Mouse (Mus musculus) bone marrow, adult 2 months (tissue): ENCODE results near the gene Nrg3.

Experiments
- CTCF ChIP-seq: fragments of 200-500 bp; IDR thresholded peaks from 2 replicates; pipeline ENCODE4 v1.5.1; 2011; ENCODE audit warnings: low read length, control low read depth; ENCODE audit not compliant: control insufficient read depth, insufficient read depth
- POLR2A ChIP-seq: fragments of 200-500 bp; IDR thresholded peaks from 2 replicates; pipeline ENCODE4 v1.6.1; 2011; ENCODE audit warnings: low read depth, mild to moderate bottlenecking, control low read depth, low read length, borderline replicate concordance; ENCODE audit not compliant: control insufficient read depth

- TF ChIP-seq CTCF (no peak), POLR2A (no peak)
These were observed 280.9 kb downstream of the Nrg3 start for GRCm38 (mm10) chr14:39191946-39192345.
